Mouse (Mus musculus) erythroblast, embryonic 14.5 days (primary cell): Measurements from ENCODE around the gene Rinl. TPM values are rescaled to one million over a fixed set of nuclear protein-coding genes. Genes with fewer than 3 reads are reported as not detected.
A peak's percentile ranks its signal among the peaks of the same experiment; 100 is the strongest.

Experiments used
- H3K27me3 ChIP-seq: 2 replicates; pipeline ENCODE4 v1.6.1; 2012; ENCODE audit warnings: inconsistent platforms; ENCODE audit not compliant: control insufficient read depth
- H3K36me3 ChIP-seq: 2 replicates; pipeline ENCODE4 v1.6.1; 2012; ENCODE audit warnings: mild to moderate bottlenecking, inconsistent platforms; ENCODE audit not compliant: control insufficient read depth
- H3K4me1 ChIP-seq: 2 replicates; pipeline ENCODE4 v1.6.1; 2012; ENCODE audit warnings: inconsistent platforms; ENCODE audit not compliant: control insufficient read depth
- H3K4me3 ChIP-seq: replicated peaks from 2 replicates; pipeline ENCODE3; 2012; ENCODE audit warnings: moderate library complexity, mild to moderate bottlenecking, inconsistent platforms
- H3K9me3 ChIP-seq: 2 replicates; pipeline ENCODE4 v1.6.1; 2012; ENCODE audit warnings: low read length, inconsistent platforms, mixed read lengths; ENCODE audit not compliant: control insufficient read depth
- GATA1 ChIP-seq: IDR thresholded peaks from 2 replicates; pipeline ENCODE4 v1.6.1; 2012; ENCODE audit warnings: low read length, inconsistent platforms, mixed read lengths
- TAL1 ChIP-seq: IDR thresholded peaks from 3 replicates; pipeline ENCODE4 v1.6.1; 2012; ENCODE audit warnings: low read length, inconsistent platforms, mixed read lengths
- polyA plus RNA-seq: library from polyadenylated mRNA; stranded (reverse); fragments of >175 nt; gene quantifications from 2 replicates; pipeline ENCODE4 v1.2.3, GENCODE M21; 2012

The Rinl gene
- polyA plus RNA-seq, 1 experiment, result 0.49 TPM

GRCm38 (mm10) chr7:28811640-28812275 is 23.0 kb downstream of the Rinl start:
- Histone ChIP-seq H3K27me3 (no peaks in the 10 kb centered on the region), H3K4me1 (peaks cover 75% of the 10 kb centered on the region), H3K36me3 (peaks cover 51% of the 10 kb centered on the region), H3K9me3 (no peaks in the 10 kb centered on the region), H3K4me3 (peak overlapping the region; percentile 93)
- TF ChIP-seq GATA1 (no peak), TAL1 (no peak)

GRCm38 (mm10) chr7:28812436-28812835 is 23.7 kb downstream of the Rinl start:
- peaks cover 79% of the 10 kb centered on the region for H3K4me1 ChIP-seq
- peak overlapping the region; percentile 93 for H3K4me3 ChIP-seq
- peaks cover 58% of the 10 kb centered on the region for H3K36me3 ChIP-seq
- no peaks in the 10 kb centered on the region for H3K27me3 ChIP-seq
- TF ChIP-seq TAL1 (no peak), GATA1 (no peak)
- no peaks in the 10 kb centered on the region for H3K9me3 ChIP-seq

DNA sequence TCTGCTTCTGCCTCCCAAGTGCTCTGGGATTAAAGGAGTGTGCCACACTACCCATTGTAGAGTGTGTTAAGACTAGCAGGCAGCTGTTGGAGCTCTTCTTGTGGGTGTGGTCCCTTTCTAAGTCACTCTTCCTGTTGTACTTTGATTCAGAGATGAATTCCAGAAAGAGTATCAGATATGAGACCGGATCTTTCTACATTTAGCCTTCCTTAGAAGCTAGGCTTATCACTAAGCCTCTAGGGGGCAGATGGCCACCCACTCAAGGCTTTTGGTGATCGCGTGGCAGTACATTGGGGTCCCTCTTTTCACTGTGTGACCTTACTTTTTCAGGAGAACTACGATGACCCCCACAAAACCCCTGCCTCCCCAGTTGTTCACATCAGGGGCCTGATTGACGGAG is 24.2 kb downstream of the Rinl start:
- Histone ChIP-seq H3K9me3 (no peaks in the 10 kb centered on the region), H3K36me3 (peaks cover 63% of the 10 kb centered on the region), H3K27me3 (no peaks in the 10 kb centered on the region), H3K4me3 (peak overlapping the region; percentile 93), H3K4me1 (peaks cover 79% of the 10 kb centered on the region)
- TF ChIP-seq GATA1, result no peak
- no peak for TF ChIP-seq TAL1

GRCm38 (mm10) chr7:28814306-28815034 is 25.7 kb downstream of the Rinl start:
- peaks cover 78% of the 10 kb centered on the region for H3K36me3 ChIP-seq
- H3K27me3 ChIP-seq, result no peaks in the 10 kb centered on the region
- no peak for TF ChIP-seq GATA1
- TF ChIP-seq TAL1, result no peak
- no peaks in the 10 kb centered on the region for H3K9me3 ChIP-seq
- H3K4me3 ChIP-seq, result no peak overlapping the region
- peaks cover 79% of the 10 kb centered on the region for H3K4me1 ChIP-seq

DNA sequence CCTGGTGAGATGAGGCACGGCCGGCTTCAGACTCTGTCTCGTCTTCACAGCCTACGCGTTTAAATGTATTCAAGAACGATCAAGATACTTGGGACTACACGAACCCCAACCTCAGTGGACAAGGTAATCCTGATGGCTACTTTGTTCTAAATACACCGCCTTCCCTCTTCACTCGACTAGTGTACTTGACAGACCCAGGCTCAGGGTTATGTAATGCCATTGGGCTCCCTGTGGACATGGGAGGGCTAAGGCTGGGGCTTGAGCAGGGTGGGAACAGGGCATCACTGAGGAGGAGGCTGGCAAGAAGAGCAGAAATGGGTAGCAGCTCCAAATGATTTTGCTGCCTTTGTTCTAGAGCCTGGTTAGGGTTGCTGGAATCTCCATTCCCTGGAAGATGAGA is 26.5 kb downstream of the Rinl start:
- Histone ChIP-seq H3K9me3 (no peaks in the 10 kb centered on the region), H3K27me3 (no peaks in the 10 kb centered on the region), H3K4me1 (peaks cover 79% of the 10 kb centered on the region), H3K36me3 (peaks cover 85% of the 10 kb centered on the region), H3K4me3 (no peak overlapping the region)
- no peak for TF ChIP-seq GATA1
- no peak for TF ChIP-seq TAL1

GRCm38 (mm10) chr7:28816201-28816600 is 27.4 kb downstream of the Rinl start:
- peaks cover 95% of the 10 kb centered on the region for H3K36me3 ChIP-seq
- no peak for TF ChIP-seq GATA1
- TF ChIP-seq TAL1, result no peak
- H3K4me1 ChIP-seq, result peaks cover 85% of the 10 kb centered on the region
- H3K9me3 ChIP-seq, result no peaks in the 10 kb centered on the region
- no peak overlapping the region for H3K4me3 ChIP-seq
- H3K27me3 ChIP-seq, result no peaks in the 10 kb centered on the region

- H3K4me3 ChIP-seq, result no peak overlapping the region
- H3K36me3 ChIP-seq, result peaks cover 100% of the 10 kb centered on the region
- H3K4me1 ChIP-seq, result peaks cover 84% of the 10 kb centered on the region
- H3K27me3 ChIP-seq, result no peaks in the 10 kb centered on the region
- no peaks in the 10 kb centered on the region for H3K9me3 ChIP-seq
- no peak for TF ChIP-seq GATA1
Measured at GRCm38 (mm10) chr7:28816920-28817319, 28.2 kb downstream of the Rinl start.

GRCm38 (mm10) chr7:28817524-28817923 is 28.8 kb downstream of the Rinl start:
- Histone ChIP-seq H3K27me3 (no peaks in the 10 kb centered on the region), H3K9me3 (no peaks in the 10 kb centered on the region), H3K4me3 (no peak overlapping the region), H3K4me1 (peaks cover 82% of the 10 kb centered on the region), H3K36me3 (peaks cover 100% of the 10 kb centered on the region)
- TF ChIP-seq TAL1, result no peak
- no peak for TF ChIP-seq GATA1

- H3K4me1 ChIP-seq, result peaks cover 78% of the 10 kb centered on the region
- H3K36me3 ChIP-seq, result peaks cover 100% of the 10 kb centered on the region
- no peak for TF ChIP-seq GATA1
- TF ChIP-seq TAL1, result no peak
- H3K4me3 ChIP-seq, result no peak overlapping the region
- H3K27me3 ChIP-seq, result no peaks in the 10 kb centered on the region
- no peaks in the 10 kb centered on the region for H3K9me3 ChIP-seq
Measured at GRCm38 (mm10) chr7:28817957-28818356, 29.2 kb downstream of the Rinl start.

GRCm38 (mm10) chr7:28818436-28818835 is 29.7 kb downstream of the Rinl start:
- TF ChIP-seq TAL1 (no peak), GATA1 (no peak)
- peaks cover 77% of the 10 kb centered on the region for H3K4me1 ChIP-seq
- H3K27me3 ChIP-seq, result no peaks in the 10 kb centered on the region
- peaks cover 100% of the 10 kb centered on the region for H3K36me3 ChIP-seq
- no peak overlapping the region for H3K4me3 ChIP-seq
- H3K9me3 ChIP-seq, result no peaks in the 10 kb centered on the region
